Mouse (Mus musculus) MEL-GATA-1-ER (cell line): ENCODE measurements around the gene Olfr523.
"Not testable (repeated sequence)": the region's sequence is repeated elsewhere in the genome, so short reads cannot be mapped to it uniquely, and the experiment has no call there.

Experiments
- DNase-seq: peaks from one replicate; pipeline ENCODE4 v3.0.0-alpha.2; 2012; ENCODE audit warnings: low read depth; ENCODE audit errors: extremely low read depth

The Olfr523 gene

GRCm38 (mm10) chr7:140172936-140173335 is at the start of gene Olfr523:
Gene Olfr523, plus strand, starts transcription at chr7:140173217.
- no peak for DNase-seq

GRCm38 (mm10) chr7:140124382-140124781 is 48.6 kb upstream of the Olfr523 start:
- no peak for DNase-seq

GRCm38 (mm10) chr7:140125278-140126021 is 47.6 kb upstream of the Olfr523 start:
- DNase-seq, result no peak

DNA sequence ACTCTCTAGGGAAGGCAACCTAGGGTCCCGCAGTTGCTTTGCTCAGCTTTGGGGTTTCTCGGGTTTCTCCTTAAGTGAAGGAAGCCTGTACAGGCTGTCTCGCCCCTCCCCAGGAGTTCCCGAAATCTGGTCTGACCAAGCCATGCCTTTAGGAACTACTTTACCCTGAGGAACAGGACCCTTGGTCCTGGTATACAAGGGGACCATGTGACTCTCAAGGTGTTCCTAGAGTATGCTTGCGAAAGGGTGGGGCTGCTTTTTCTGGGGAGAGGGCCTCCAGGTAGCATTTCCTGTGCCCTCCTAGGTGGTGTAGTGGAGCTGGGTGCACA is 47.0 kb upstream of the Olfr523 start:
- no peak for DNase-seq

DNA sequence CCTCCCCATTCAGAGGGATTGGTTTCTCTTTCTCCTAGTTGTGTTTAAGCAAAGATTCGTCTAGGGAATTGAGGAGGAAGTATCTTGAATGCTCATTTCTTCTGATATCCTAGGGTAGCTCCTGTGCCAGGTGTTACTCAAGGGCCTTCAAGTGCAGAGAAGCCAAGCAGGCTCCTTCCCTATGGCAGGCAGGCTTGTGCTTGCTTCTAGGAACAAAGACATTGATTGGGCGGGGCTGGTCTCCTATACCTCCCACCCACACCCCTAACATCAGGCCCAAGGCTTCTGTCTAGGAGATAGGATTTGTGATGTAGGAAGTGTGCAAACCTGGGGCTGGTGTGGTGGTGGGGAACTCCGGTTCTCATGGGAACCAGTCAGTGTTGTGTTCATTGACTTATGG is 46.1 kb upstream of the Olfr523 start:
- DNase-seq, result no peak

DNA sequence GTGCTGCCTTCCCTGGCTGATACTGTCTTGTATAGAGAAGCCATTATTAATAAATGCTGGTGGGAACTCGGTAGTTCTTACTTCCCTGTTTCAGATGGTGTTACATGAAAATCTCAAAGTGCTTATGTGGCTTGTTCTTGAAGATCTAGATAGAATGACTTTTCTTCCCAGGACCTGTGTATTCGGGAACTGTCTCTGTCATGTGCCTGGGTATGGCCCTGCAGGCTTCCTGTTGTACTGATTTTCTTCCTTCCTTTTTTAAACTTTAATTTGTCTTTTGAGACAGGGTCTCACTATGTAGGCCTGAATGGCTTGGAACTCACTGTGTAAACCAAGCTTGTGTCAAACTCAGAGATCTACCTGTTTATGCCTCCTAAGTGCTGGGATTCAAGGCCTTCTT is 45.1 kb upstream of the Olfr523 start:
- DNase-seq, result no peak

- not testable (repeated sequence) for DNase-seq
These were observed 40.8 kb upstream of the Olfr523 start for GRCm38 (mm10) chr7:140132184-140132583.

GRCm38 (mm10) chr7:140134033-140134432 is 39.0 kb upstream of the Olfr523 start:
- DNase-seq, result peak; percentile 70

DNA sequence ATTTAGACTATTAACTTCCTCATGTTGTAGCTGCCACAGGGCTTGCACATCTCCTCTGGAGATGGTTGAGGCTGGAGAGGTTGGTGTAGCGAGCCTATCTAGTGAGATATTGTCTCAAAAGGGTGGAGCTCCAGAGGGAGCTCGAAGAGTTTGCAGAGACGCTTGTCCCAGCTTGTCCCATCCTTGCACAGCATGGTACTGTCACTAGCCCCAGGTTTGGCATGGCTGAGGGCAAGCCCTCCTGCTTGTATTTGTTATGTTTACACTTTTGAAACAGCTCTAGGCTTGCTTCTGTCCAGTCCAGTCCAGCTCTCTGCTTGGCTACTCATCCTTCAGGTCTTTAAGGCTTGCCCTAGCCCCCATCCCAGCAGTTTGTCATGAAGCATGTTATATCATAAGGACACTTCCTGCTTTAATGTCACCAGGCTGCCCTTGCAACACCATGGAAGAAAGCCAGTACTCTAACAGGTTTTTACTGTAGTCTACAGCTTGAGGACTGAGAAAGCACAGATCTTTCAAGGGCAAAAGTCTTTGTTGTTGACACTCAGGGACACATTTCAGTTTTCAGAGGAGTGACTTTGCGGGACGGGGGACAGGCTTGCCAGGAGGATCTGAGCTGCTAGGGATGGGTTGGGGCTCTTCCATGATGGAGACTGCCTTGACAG is 37.8 kb upstream of the Olfr523 start:
- DNase-seq, result no peak

GRCm38 (mm10) chr7:140137135-140138020 is 35.6 kb upstream of the Olfr523 start, which contains the start of gene Mtg1:
Gene Mtg1, plus strand, starts transcription at chr7:140137564.
- peak; percentile 87 for DNase-seq

DNA sequence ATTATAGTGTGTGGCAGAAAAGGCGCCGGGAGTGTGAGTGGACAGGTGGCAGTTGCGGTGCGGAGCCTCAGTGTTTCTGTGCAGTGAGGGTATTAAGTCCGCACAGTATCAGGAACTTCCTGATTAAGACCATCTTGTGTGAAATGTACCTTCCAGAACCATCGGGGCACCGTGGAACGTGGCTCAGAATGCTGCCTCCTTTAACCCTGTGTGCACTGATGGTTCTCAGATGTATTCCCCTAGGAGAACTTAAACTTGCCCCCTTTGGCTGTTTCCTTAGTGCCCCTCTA is 35.1 kb upstream of the Olfr523 start:
- no peak for DNase-seq

GRCm38 (mm10) chr7:140141350-140141749 is 31.7 kb upstream of the Olfr523 start:
- DNase-seq, result peak; percentile 53

GRCm38 (mm10) chr7:140144550-140144949 is 28.5 kb upstream of the Olfr523 start:
- DNase-seq, result no peak

DNA sequence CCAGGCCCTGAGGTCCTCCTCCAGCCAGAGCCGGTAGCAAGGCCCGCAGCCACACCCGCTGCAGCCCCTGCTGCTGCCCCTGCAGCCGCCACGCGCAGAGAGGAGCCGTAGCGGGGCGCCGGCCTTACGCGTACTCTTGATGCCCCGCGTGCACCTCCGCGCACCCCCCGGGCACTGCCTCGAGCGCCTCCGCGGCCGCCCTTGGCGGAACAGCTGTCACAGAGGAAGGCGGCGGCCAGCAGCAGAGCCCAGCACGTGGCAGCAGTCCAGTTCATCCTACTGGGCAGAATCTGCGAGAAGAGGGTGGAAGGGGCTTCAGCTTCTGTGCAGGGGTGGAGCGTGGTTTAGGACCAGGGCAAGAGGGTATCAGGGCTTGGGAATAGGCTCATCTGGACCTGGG is 19.6 kb upstream of the Olfr523 start:
- no peak for DNase-seq

DNA sequence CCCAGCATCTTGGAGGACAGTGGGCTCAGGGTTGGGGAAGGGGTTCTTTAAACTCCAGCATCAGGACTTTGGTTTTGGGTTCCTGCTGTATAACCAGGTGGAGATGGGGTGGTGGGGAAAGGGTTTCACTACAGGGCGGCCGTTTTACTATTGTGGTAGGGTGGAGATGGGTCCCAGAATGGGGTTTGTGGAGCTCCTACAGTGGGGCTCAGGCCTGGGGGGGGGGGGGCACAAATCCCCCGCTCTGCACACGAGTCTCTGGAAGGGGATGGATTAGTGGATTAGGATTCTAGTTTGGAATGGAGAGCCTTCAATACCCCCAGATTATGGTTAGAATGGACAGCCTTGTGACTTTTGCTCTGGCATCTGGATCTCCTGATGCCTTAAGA is 19.2 kb upstream of the Olfr523 start:
- DNase-seq, result no peak

DNA sequence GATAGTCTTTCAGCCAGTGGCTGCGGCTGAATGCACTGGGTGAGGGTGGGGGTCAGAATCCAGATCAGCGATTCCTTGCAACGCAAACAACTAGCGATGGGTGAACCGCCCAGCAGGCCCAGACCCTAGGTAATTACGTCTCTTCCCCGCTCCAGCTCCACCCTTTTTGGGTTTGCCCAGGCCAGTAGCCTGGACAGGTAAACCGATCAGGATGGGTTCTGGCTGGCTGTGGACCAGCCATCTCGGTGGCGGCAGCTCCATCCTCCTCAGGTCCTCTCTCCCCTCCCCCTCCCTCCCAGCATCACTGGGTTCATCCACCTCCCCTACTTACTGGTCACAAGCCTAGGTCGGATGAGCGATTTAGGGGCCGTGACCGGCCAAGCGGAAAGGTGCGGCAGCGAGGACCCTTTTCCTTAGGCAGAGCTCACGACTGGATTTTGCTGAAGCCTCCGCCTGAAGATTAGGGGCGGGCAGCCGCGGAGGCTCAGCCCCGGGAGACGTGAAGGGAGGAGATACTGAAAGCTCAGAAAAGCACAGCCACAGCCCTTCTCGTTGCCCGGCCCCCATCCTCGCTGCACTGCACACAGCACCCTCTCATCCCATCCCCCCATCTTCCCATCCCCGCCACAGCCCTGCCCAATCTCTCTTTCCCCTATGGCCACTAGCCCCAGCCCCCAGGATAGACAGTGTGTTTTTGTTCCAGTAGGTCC is 18.6 kb upstream of the Olfr523 start, which contains the start of gene Sprn:
TSS of gene Sprn (minus strand) at position 660 of the 710 bp plus-strand sequence.
- DNase-seq, result no peak

DNA sequence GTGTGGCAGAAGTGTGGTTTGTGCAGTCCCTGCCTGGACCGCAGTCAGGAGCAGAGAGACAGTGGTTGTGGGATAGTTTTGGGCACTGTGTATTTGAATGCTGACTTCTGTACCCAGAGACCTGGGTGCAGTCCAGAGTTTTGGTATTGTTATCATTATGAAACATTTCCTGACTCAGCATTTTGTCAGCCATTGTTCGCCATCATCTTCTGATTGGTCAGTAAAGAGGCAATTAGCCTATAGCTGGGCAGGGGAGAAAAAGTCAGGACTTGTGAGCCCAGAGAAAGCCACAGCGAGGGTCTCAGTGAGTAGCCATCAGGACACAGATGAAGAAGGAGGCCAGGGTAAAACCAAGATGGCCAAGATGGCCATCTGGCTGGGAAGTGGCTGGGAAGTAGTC is 12.7 kb upstream of the Olfr523 start:
- DNase-seq, result no peak

GRCm38 (mm10) chr7:140164664-140165063 is 8.4 kb upstream of the Olfr523 start, which contains the start of gene Olfr522:
Gene Olfr522, minus strand, starts transcription at chr7:140164764.
- DNase-seq, result no peak

DNA sequence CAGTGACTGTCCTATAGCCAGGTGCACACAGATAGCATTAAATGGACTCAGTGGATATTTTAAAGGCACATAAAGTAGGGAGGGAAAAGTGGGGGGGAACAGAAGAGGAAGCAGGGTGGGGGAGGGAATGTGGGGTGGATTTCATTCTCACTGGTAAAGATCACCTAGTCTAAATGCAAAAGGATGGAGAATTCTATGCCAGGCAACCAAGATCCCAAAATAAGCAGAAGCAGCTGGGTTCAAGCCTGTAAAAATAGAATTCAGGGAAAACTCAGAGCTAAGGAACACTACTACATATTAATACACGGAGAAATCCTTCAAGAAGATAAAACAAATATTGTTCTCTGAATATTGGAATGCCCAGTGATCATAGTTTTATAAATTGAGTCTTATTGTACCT is 5.1 kb upstream of the Olfr523 start:
- DNase-seq, result no peak

GRCm38 (mm10) chr7:140169386-140169785 is 3.6 kb upstream of the Olfr523 start:
- DNase-seq, result no peak

GRCm38 (mm10) chr7:140170863-140171262 is 2.2 kb upstream of the Olfr523 start:
- no peak for DNase-seq
